Mouse (Mus musculus) G1E (cell line): ENCODE measurements around the gene Rad18. TPM values are rescaled to one million over a fixed set of nuclear protein-coding genes. Genes with fewer than 3 reads are reported as not detected.
"Not testable (repeated sequence)": the region's sequence is repeated elsewhere in the genome, so short reads cannot be mapped to it uniquely, and the experiment has no call there.

Experiments
- ATAC-seq: 2 replicates; pipeline ENCODE4 v1.8.0; 2016; ENCODE audit warnings: mild to moderate bottlenecking; ENCODE audit not compliant: insufficient number of reproducible peaks, poor library complexity, low FRiP score, severe bottlenecking; ENCODE audit errors: extremely low read depth
- DNase-seq: peaks from one replicate; pipeline ENCODE4 v3.0.0; 2012; ENCODE audit warnings: low spot score
- H3K27me3 ChIP-seq: 2 replicates; pipeline ENCODE4 v1.6.1; 2012; ENCODE audit warnings: mild to moderate bottlenecking, low read length, inconsistent platforms; ENCODE audit not compliant: insufficient read depth
- H3K36me3 ChIP-seq: replicated peaks from 2 replicates; pipeline ENCODE3; 2012; ENCODE audit warnings: mild to moderate bottlenecking, inconsistent platforms
- H3K4me1 ChIP-seq: 2 replicates; pipeline ENCODE4 v1.6.1; 2012; ENCODE audit warnings: low read depth, low read length, inconsistent platforms, mixed read lengths; ENCODE audit not compliant: insufficient read depth
- H3K4me3 ChIP-seq: 2 replicates; pipeline ENCODE4 v1.5.1; 2012; ENCODE audit warnings: low read depth, mild to moderate bottlenecking, inconsistent platforms, low read length, moderate library complexity, mixed read lengths
- H3K9me3 ChIP-seq: replicated peaks from 2 replicates; pipeline ENCODE4 v1.6.1; 2012; ENCODE audit warnings: inconsistent platforms
- CTCF ChIP-seq: IDR thresholded peaks from 2 replicates; pipeline ENCODE4 v1.5.1; 2012; ENCODE audit warnings: low read depth, low read length, inconsistent platforms, mixed read lengths
- GATA1 ChIP-seq: IDR thresholded peaks from 2 replicates; pipeline ENCODE4 v1.6.1; 2012; ENCODE audit warnings: borderline replicate concordance, low read length, inconsistent platforms, mixed read lengths
- GATA2 ChIP-seq: IDR thresholded peaks from 2 replicates; pipeline ENCODE4 v1.6.1; 2012; ENCODE audit warnings: low read depth, low read length, inconsistent platforms, borderline replicate concordance
- POLR2AphosphoS5 ChIP-seq: IDR thresholded peaks from 2 replicates; pipeline ENCODE4 v1.6.1; 2012; ENCODE audit warnings: low read depth, low read length, inconsistent platforms; ENCODE audit not compliant: insufficient replicate concordance
- TAL1 ChIP-seq: conservative IDR thresholded peaks from 2 replicates; pipeline ENCODE4 v1.6.1; 2012; ENCODE audit warnings: low read depth, low read length, inconsistent platforms, mixed read lengths
- polyA plus RNA-seq: library from polyadenylated mRNA; stranded (reverse); fragments of >175 nt; gene quantifications from 2 replicates; pipeline ENCODE4 v1.2.3, GENCODE M21; 2012
- total RNA-seq, 2 experiments: library from RNA; stranded (forward) in 1 of 2; stranded (reverse) in 1 of 2; fragments of 200-1000 nt in 1 of 2; fragments of >200 nt in 1 of 2; fragmentation: Nextera tagmentation in 1 of 2; gene quantifications; 2 replicates each; pipeline ENCODE4 v1.2.3; 2014 to 2017

The Rad18 gene
- total and polyA plus RNA-seq, 3 experiments, result 2.7 to 93.8 (median 36.1) TPM

- DNase-seq (no peak), ATAC-seq (no peak)
- no peaks in the 10 kb centered on the region; the same call in 1 of the 2 replicates for H3K9me3 ChIP-seq
Measured at GRCm38 (mm10) chr6:112717168-112717567, 20.7 kb upstream of the Rad18 start.

GRCm38 (mm10) chr6:112713951-112714350 lies 17.5 kb upstream of the Rad18 start:
- ATAC-seq, result no peak
- Histone ChIP-seq H3K4me1 (no peaks in the 10 kb centered on the region), H3K9me3 (no peaks in the 10 kb centered on the region; the same call in 1 of the 2 replicates), H3K27me3 (no peaks in the 10 kb centered on the region), H3K36me3 (no peaks in the 10 kb centered on the region), H3K4me3 (no peak overlapping the region)
- DNase-seq, result no peak
- no peak for TF ChIP-seq GATA1
- no peak for TF ChIP-seq CTCF
- TF ChIP-seq GATA2, result no peak
- TF ChIP-seq POLR2AphosphoS5, result no peak
- TF ChIP-seq TAL1, result no peak

More at GRCm38 (mm10) chr6:112717168-112717567, 20.7 kb upstream of the Rad18 start:
- no peak for TF ChIP-seq GATA2
- no peak for TF ChIP-seq TAL1
- no peak for TF ChIP-seq POLR2AphosphoS5
- H3K27me3 ChIP-seq, result no peaks in the 10 kb centered on the region
- H3K4me1 ChIP-seq, result no peaks in the 10 kb centered on the region
- H3K36me3 ChIP-seq, result no peaks in the 10 kb centered on the region
- H3K4me3 ChIP-seq, result no peak overlapping the region

GRCm38 (mm10) chr6:112702296-112702695 lies 5.8 kb upstream of the Rad18 start:
- not testable (repeated sequence) for H3K4me1 ChIP-seq, H3K4me3 ChIP-seq, H3K36me3 ChIP-seq, ATAC-seq, H3K9me3 ChIP-seq, DNase-seq
- H3K27me3 ChIP-seq, result peaks cover 20% of the 10 kb centered on the region

GRCm38 (mm10) chr6:112700392-112700791 lies 3.9 kb upstream of the Rad18 start:
- TF ChIP-seq CTCF (peak; percentile 44), GATA2 (no peak)
- Histone ChIP-seq H3K4me3 (no peak overlapping the region), H3K4me1 (peaks cover 15% of the 10 kb centered on the region), H3K27me3 (peaks cover 20% of the 10 kb centered on the region), H3K9me3 (no peaks in the 10 kb centered on the region), H3K36me3 (no peaks in the 10 kb centered on the region)
- ATAC-seq, result no peak
- DNase-seq, result peak; percentile 21

GRCm38 (mm10) chr6:112699115-112699514 lies 2.6 kb upstream of the Rad18 start:
- TF ChIP-seq GATA1 (no peak), CTCF (no peak), GATA2 (no peak), TAL1 (no peak), POLR2AphosphoS5 (no peak)
- H3K9me3 ChIP-seq, result no peaks in the 10 kb centered on the region
- peaks cover 9% of the 10 kb centered on the region for H3K36me3 ChIP-seq
- H3K4me1 ChIP-seq, result peaks cover 25% of the 10 kb centered on the region
- H3K4me3 ChIP-seq, result no peak overlapping the region
- no peak for ATAC-seq
- DNase-seq, result no peak
- H3K27me3 ChIP-seq, result peaks cover 20% of the 10 kb centered on the region

GRCm38 (mm10) chr6:112694492-112694891 lies 2.0 kb downstream of the Rad18 start:
- DNase-seq, result no peak
- no peak for TF ChIP-seq CTCF
- TF ChIP-seq POLR2AphosphoS5, result no peak
- no peak for TF ChIP-seq TAL1
- TF ChIP-seq GATA1, result no peak
- TF ChIP-seq GATA2, result no peak
- H3K36me3 ChIP-seq, result peaks cover 47% of the 10 kb centered on the region
- ATAC-seq, result no peak
- H3K9me3 ChIP-seq, result no peaks in the 10 kb centered on the region
- H3K4me1 ChIP-seq, result peaks cover 36% of the 10 kb centered on the region
- H3K4me3 ChIP-seq, result no peak overlapping the region; the same call in 1 of the 2 replicates
- H3K27me3 ChIP-seq, result 0 out of 2 replicates have a peak, but pooled peaks cover 3% of the 10 kb centered on the region

- ATAC-seq (no peak), DNase-seq (no peak)
- H3K9me3 ChIP-seq, result no peaks in the 10 kb centered on the region
- TF ChIP-seq TAL1, result no peak
- peaks cover 74% of the 10 kb centered on the region for H3K36me3 ChIP-seq
- H3K27me3 ChIP-seq, result no peaks in the 10 kb centered on the region
- H3K4me3 ChIP-seq, result no peak overlapping the region
- peaks cover 24% of the 10 kb centered on the region for H3K4me1 ChIP-seq
Measured at GRCm38 (mm10) chr6:112691523-112691922, 5.0 kb downstream of the Rad18 start.
